Mouse (Mus musculus) ES-E14 (cell line): ENCODE results near the gene Rrnad1.

Experiments
- HCFC1 ChIP-seq: IDR thresholded peaks from 2 replicates; pipeline ENCODE4 v1.6.1; 2012; ENCODE audit warnings: low read length, inconsistent platforms, borderline replicate concordance; ENCODE audit not compliant: insufficient read depth
- ZNF384 ChIP-seq: IDR thresholded peaks from 2 replicates; pipeline ENCODE4 v1.6.1; 2012; ENCODE audit warnings: low read depth, low read length, inconsistent platforms

DNA sequence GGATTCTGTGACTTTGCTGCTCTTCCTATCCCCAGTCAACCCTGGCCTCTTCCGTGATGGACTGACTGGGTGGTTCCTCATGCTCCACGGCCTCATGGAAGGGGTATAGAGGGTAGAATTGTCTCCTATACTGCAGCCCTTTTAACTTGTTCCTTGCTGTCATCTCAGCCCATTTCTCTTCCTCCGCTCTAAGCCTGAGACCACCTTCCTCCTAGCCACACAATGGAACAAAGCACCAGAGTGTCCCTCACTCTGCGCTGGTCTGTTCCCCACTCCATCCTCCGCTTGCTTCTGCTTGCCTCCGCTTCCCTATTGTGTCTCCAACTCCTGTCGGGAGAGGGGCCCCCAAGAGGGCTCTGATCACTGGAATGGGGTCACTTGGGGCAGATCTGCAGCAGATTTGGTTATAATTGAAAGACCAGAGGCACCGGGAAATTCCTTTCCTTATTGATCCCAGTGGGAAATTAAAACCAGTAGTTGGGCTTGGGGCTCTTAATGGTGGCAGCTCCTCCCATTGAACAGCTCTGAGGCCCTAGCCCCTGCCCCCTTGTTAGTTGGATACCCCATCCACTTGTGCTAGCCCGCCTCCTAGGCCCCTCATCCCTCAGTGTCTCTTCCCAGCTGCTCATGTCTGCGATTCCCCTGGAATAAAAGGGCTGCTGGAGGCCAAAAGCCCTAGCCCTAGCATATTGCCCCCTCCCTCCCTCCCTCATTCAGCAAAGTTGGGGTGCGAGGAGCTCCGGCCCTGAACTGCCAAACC, 15.4 kb upstream of the Rrnad1 start:
- no peak for TF ChIP-seq HCFC1
- no peak for TF ChIP-seq ZNF384
